Mouse (Mus musculus): Measurements from ENCODE around the gene Gm10197. TPM values are rescaled to one million over a fixed set of nuclear protein-coding genes. Genes with fewer than 3 reads are reported as not detected.

Gene Gm10197
- polyA plus RNA-seq, 1 experiment from 2014 or later, result 2.2 TPM

GRCm38 (mm10) chr19:53370233-53370632 is 1.3 kb downstream of the Gm10197 start:
- Histone ChIP-seq H3K27me3 (replicated peaks; ENCODE audit: control insufficient read depth, insufficient read depth, low read length) (no peaks in the 10 kb centered on the region), H3K9me3 (ENCODE audit: control insufficient read depth, low read length) (no peaks in the 10 kb centered on the region), H3K4me1 (replicated peaks; ENCODE audit: control insufficient read depth, insufficient read depth, low read length) (peaks cover 21% of the 10 kb centered on the region), H3K36me3 (ENCODE audit: control insufficient read depth, insufficient read depth, low read length) (peaks cover 46% of the 10 kb centered on the region), H3K9ac (ENCODE audit: low read length) (no peak overlapping the region), H3K4me2 (ENCODE audit: low read length) (no peak overlapping the region), H3K4me3 (ENCODE audit: low read depth, low read length) (no peak overlapping the region), H3K27ac (ENCODE audit: low read depth) (no peak overlapping the region)
- DNase-seq (ENCODE audit: low spot score), result no peak
- no peak for ATAC-seq (replicated peaks; ENCODE audit: low FRiP score, low TSS enrichment, low read depth)
- 80% methylated on average over 15 of the region's 15 CpGs for WGBS

- ATAC-seq (replicated peaks; ENCODE audit: low FRiP score, low TSS enrichment, low read depth), result peak; percentile 58
- Histone ChIP-seq H3K9me3 (ENCODE audit: control insufficient read depth, low read length) (no peaks in the 10 kb centered on the region), H3K9ac (ENCODE audit: low read length) (no peak overlapping the region), H3K4me2 (ENCODE audit: low read length) (no peak overlapping the region), H3K4me3 (ENCODE audit: low read depth, low read length) (no peak overlapping the region), H3K4me1 (replicated peaks; ENCODE audit: control insufficient read depth, insufficient read depth, low read length) (peaks cover 25% of the 10 kb centered on the region), H3K27ac (ENCODE audit: low read depth) (no peak overlapping the region), H3K36me3 (ENCODE audit: control insufficient read depth, insufficient read depth, low read length) (peaks cover 39% of the 10 kb centered on the region), H3K27me3 (replicated peaks; ENCODE audit: control insufficient read depth, insufficient read depth, low read length) (no peaks in the 10 kb centered on the region)
- WGBS, result 33% methylated on average over 14 of the region's 14 CpGs
- DNase-seq (ENCODE audit: low spot score), result peak; percentile 91
These were observed 2.0 kb downstream of the Gm10197 start for GRCm38 (mm10) chr19:53369469-53370043.

- 83% methylated on average over 7 of the region's 7 CpGs for WGBS
- peaks cover 15% of the 10 kb centered on the region for H3K36me3 ChIP-seq (ENCODE audit: control insufficient read depth, insufficient read depth, low read length)
- peaks cover 28% of the 10 kb centered on the region for H3K4me1 ChIP-seq (replicated peaks; ENCODE audit: control insufficient read depth, insufficient read depth, low read length)
- no peak overlapping the region for H3K4me3 ChIP-seq (ENCODE audit: low read depth, low read length)
- no peak for ATAC-seq (replicated peaks; ENCODE audit: low FRiP score, low TSS enrichment, low read depth)
- H3K27me3 ChIP-seq (replicated peaks; ENCODE audit: control insufficient read depth, insufficient read depth, low read length), result no peaks in the 10 kb centered on the region
- DNase-seq (ENCODE audit: low spot score), result no peak
- H3K9ac ChIP-seq (ENCODE audit: low read length), result no peak overlapping the region
- H3K27ac ChIP-seq (ENCODE audit: low read depth), result no peak overlapping the region
- no peaks in the 10 kb centered on the region for H3K9me3 ChIP-seq (ENCODE audit: control insufficient read depth, low read length)
- no peak overlapping the region for H3K4me2 ChIP-seq (ENCODE audit: low read length)
These were observed 4.7 kb downstream of the Gm10197 start for GRCm38 (mm10) chr19:53366881-53367280.

GRCm38 (mm10) chr19:53366057-53366775 is 5.3 kb downstream of the Gm10197 start:
- H3K27me3 ChIP-seq (replicated peaks; ENCODE audit: control insufficient read depth, insufficient read depth, low read length), result no peaks in the 10 kb centered on the region
- no peak overlapping the region for H3K27ac ChIP-seq (ENCODE audit: low read depth)
- no peak overlapping the region for H3K4me3 ChIP-seq (ENCODE audit: low read depth, low read length)
- ATAC-seq (replicated peaks; ENCODE audit: low FRiP score, low TSS enrichment, low read depth) (no peak), DNase-seq (ENCODE audit: low spot score) (no peak)
- peaks cover 31% of the 10 kb centered on the region for H3K4me1 ChIP-seq (replicated peaks; ENCODE audit: control insufficient read depth, insufficient read depth, low read length)
- H3K9ac ChIP-seq (ENCODE audit: low read length), result no peak overlapping the region
- no peak overlapping the region for H3K4me2 ChIP-seq (ENCODE audit: low read length)
- WGBS, result 55% methylated on average over 11 of the region's 11 CpGs
- no peaks in the 10 kb centered on the region for H3K9me3 ChIP-seq (ENCODE audit: control insufficient read depth, low read length)
- peaks cover 8% of the 10 kb centered on the region for H3K36me3 ChIP-seq (ENCODE audit: control insufficient read depth, insufficient read depth, low read length)

DNA sequence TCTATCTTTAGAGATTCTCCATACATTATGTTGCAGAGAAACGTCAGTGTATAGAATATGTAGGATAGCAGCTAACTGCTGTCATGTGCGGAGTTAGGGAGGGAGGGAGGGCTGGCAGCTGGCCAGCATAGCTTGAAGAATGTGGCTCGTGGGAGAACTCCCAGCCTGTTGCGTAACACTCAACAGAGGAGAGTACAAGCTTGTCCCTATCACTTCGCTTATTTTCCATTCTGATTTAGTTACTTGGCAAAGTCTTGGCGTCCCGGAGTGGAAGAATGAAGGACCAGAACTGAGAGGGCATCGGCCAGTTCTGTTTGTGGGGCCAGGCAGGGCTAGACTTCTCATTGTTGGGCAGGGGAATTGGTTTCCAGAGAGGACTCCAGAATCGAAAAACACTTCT is 6.6 kb downstream of the Gm10197 start:
- H3K9me3 ChIP-seq (ENCODE audit: control insufficient read depth, low read length), result no peaks in the 10 kb centered on the region
- no peaks in the 10 kb centered on the region for H3K36me3 ChIP-seq (ENCODE audit: control insufficient read depth, insufficient read depth, low read length)
- peak; percentile 85 for DNase-seq (ENCODE audit: low spot score)
- H3K4me2 ChIP-seq (ENCODE audit: low read length), result peak overlapping the region; percentile 41
- peak overlapping the region; percentile 78 for H3K27ac ChIP-seq (ENCODE audit: low read depth)
- H3K4me1 ChIP-seq (replicated peaks; ENCODE audit: control insufficient read depth, insufficient read depth, low read length), result peaks cover 43% of the 10 kb centered on the region
- ATAC-seq (replicated peaks; ENCODE audit: low FRiP score, low TSS enrichment, low read depth), result peak; percentile 72
- 22% methylated on average over 9 of the region's 9 CpGs for WGBS
- no peaks in the 10 kb centered on the region for H3K27me3 ChIP-seq (replicated peaks; ENCODE audit: control insufficient read depth, insufficient read depth, low read length)
- H3K4me3 ChIP-seq (ENCODE audit: low read depth, low read length), result no peak overlapping the region
- no peak overlapping the region for H3K9ac ChIP-seq (ENCODE audit: low read length)

- WGBS, result 37% methylated on average over 2 of the region's 2 CpGs
- DNase-seq (ENCODE audit: low spot score), result no peak
- ATAC-seq (replicated peaks; ENCODE audit: low FRiP score, low TSS enrichment, low read depth), result peak; percentile 29; the same call in 1 of the 2 replicates
- H3K4me2 ChIP-seq (ENCODE audit: low read length), result peak overlapping the region; percentile 41
- peaks cover 47% of the 10 kb centered on the region for H3K4me1 ChIP-seq (replicated peaks; ENCODE audit: control insufficient read depth, insufficient read depth, low read length)
- H3K9ac ChIP-seq (ENCODE audit: low read length), result no peak overlapping the region
- H3K36me3 ChIP-seq (ENCODE audit: control insufficient read depth, insufficient read depth, low read length), result no peaks in the 10 kb centered on the region
- peak overlapping the region; percentile 78 for H3K27ac ChIP-seq (ENCODE audit: low read depth)
- H3K9me3 ChIP-seq (ENCODE audit: control insufficient read depth, low read length), result no peaks in the 10 kb centered on the region
- H3K27me3 ChIP-seq (replicated peaks; ENCODE audit: control insufficient read depth, insufficient read depth, low read length), result no peaks in the 10 kb centered on the region
- no peak overlapping the region for H3K4me3 ChIP-seq (ENCODE audit: low read depth, low read length)
These were observed 7.0 kb downstream of the Gm10197 start for GRCm38 (mm10) chr19:53364551-53364950.

GRCm38 (mm10) chr19:53362967-53363366 is 8.6 kb downstream of the Gm10197 start:
- no peak overlapping the region for H3K4me3 ChIP-seq (ENCODE audit: low read depth, low read length)
- H3K9ac ChIP-seq (ENCODE audit: low read length), result no peak overlapping the region
- ATAC-seq (replicated peaks; ENCODE audit: low FRiP score, low TSS enrichment, low read depth) (no peak), DNase-seq (ENCODE audit: low spot score) (no peak)
- H3K9me3 ChIP-seq (ENCODE audit: control insufficient read depth, low read length), result no peaks in the 10 kb centered on the region
- no peak overlapping the region for H3K4me2 ChIP-seq (ENCODE audit: low read length)
- H3K27me3 ChIP-seq (replicated peaks; ENCODE audit: control insufficient read depth, insufficient read depth, low read length), result no peaks in the 10 kb centered on the region
- H3K27ac ChIP-seq (ENCODE audit: low read depth), result no peak overlapping the region
- 49% methylated on average over 2 of the region's 2 CpGs for WGBS
- H3K36me3 ChIP-seq (ENCODE audit: control insufficient read depth, insufficient read depth, low read length), result no peaks in the 10 kb centered on the region
- peaks cover 48% of the 10 kb centered on the region for H3K4me1 ChIP-seq (replicated peaks; ENCODE audit: control insufficient read depth, insufficient read depth, low read length)

DNA sequence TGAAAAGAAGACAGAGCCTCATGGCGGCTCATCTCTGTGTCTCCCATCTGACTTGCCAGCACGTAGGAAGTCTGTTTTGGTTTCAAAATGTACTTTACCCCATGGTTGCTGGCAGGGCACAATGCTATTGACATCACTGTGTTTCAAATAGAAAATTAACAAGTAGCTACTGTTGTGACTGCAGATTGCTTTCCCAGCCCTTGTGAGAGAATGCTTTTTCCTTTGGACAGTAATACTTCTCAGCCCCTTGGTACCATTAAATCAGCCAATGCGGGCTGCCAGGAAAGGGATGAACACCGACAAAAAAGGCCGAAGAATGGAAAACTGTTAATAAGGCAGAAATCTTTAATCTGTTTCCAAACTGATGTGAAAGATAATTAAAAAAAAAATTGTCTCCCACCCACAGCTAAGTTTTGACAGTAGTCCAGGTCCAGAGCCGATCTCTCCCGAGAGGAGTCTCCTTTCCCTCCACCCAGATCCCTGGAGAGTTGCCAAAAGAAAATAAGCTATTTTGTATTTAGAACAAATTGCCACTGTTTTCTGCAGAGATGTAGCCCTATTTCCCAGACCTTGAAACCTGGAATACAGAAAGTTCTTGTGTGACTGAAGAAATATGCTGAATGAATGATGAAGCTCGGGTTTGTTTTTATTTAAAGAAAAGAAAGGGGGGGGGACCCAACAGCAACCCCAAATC is 11.2 kb downstream of the Gm10197 start:
- DNase-seq (ENCODE audit: low spot score), result no peak
- H3K27ac ChIP-seq (ENCODE audit: low read depth), result peak overlapping the region; percentile 47; the same call in 1 of the 2 replicates
- WGBS, result 60% methylated on average over 8 of the region's 8 CpGs
- H3K9me3 ChIP-seq (ENCODE audit: control insufficient read depth, low read length), result no peaks in the 10 kb centered on the region
- no peaks in the 10 kb centered on the region for H3K36me3 ChIP-seq (ENCODE audit: control insufficient read depth, insufficient read depth, low read length)
- no peaks in the 10 kb centered on the region for H3K27me3 ChIP-seq (replicated peaks; ENCODE audit: control insufficient read depth, insufficient read depth, low read length)
- peak overlapping the region; percentile 33; the same call in 1 of the 2 replicates for H3K4me2 ChIP-seq (ENCODE audit: low read length)
- no peak overlapping the region for H3K9ac ChIP-seq (ENCODE audit: low read length)
- H3K4me3 ChIP-seq (ENCODE audit: low read depth, low read length), result no peak overlapping the region
- ATAC-seq (replicated peaks; ENCODE audit: low FRiP score, low TSS enrichment, low read depth), result no peak
- peaks cover 34% of the 10 kb centered on the region for H3K4me1 ChIP-seq (replicated peaks; ENCODE audit: control insufficient read depth, insufficient read depth, low read length)
